Mouse (Mus musculus) liver, postnatal 0 days (tissue): ENCODE measurements around the gene Rab20.

ENCODE experiments used
- CTCF ChIP-seq: sonication (generic); IDR thresholded peaks from 2 replicates; pipeline ENCODE4 v1.5.1; 2016; ENCODE audit warnings: antibody characterized with exemption, low read depth
- EP300 ChIP-seq: IDR thresholded peaks from 2 replicates; pipeline ENCODE4 v1.6.1; 2016; ENCODE audit warnings: antibody characterized with exemption, low read depth, mild to moderate bottlenecking

GRCm38 (mm10) chr8:11419232-11419631 is 59.3 kb downstream of the Rab20 start:
- TF ChIP-seq CTCF (no peak), EP300 (no peak)
